Mouse (Mus musculus) c-Kit-positive CD71-negative TER-119-negative erythroid progenitor cells, embryonic 14.5 days (primary cell): ENCODE data around the gene Mrpl19.
A peak's percentile ranks its signal among the peaks of the same experiment; 100 is the strongest.

ENCODE experiments used
- DNase-seq: peaks from one replicate; pipeline ENCODE4 v3.0.0-alpha.2; 2013; ENCODE audit warnings: low read depth

The Mrpl19 gene

DNA sequence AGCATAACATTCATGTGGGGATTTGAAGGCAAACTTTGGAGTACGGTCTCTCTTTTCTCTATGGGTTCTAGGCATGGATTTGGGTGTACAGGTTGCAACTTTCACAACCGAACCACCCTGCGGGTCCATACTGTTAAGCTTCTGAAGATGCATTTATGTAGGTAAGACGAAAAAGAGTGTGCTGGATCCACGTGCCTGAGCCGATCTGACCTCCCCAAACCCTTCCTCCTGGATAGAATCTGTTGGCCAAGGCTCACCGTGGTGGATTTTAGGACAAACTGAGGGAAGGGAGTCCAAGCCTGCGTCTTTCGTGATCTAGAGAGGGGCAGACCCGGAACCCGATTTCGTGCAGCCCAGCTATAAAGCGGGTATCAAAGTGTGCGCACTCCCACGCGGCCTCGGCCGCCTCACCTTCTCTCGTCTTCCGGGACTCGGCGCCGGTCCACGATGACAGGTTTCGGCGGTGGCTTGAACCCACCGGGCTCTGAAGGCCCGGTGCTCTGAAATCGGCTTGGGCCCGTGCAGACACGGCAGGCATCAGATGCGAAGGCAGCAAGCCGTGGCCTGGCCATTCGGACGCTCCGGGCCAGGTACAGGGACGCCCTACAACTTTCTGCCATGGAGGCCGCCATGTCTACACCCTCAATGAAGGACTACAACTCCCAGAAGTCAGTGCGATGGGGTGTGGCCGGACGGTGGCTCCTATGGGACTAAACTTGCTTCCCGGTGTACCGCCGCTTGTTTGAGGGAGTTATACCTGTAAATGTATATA, at the start of gene Mrpl19:
Gene Mrpl19, minus strand, starts transcription at position 663 of the 772 bp plus-strand sequence.
- peak; percentile 80 for DNase-seq

DNA sequence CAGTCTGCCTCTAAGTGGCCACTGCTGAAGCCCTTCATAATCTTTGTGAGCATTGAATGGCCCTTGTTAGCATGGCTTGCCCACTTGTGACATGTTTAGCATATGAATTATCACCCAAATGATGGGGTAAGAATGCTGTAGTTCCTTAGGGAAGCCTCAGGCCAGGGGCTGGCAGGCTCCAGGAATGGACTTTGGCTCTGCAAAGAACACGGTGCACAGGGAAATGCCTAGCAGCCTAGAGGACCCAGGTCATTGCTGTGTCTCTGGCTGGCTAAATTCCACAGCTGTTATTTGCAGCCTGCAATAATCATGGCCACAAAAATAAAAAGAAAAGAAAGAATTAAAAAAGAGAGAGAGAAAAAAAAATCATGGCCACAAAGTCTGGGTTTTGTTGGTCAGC, 46.6 kb upstream of the Mrpl19 start:
- DNase-seq = no peak

DNA sequence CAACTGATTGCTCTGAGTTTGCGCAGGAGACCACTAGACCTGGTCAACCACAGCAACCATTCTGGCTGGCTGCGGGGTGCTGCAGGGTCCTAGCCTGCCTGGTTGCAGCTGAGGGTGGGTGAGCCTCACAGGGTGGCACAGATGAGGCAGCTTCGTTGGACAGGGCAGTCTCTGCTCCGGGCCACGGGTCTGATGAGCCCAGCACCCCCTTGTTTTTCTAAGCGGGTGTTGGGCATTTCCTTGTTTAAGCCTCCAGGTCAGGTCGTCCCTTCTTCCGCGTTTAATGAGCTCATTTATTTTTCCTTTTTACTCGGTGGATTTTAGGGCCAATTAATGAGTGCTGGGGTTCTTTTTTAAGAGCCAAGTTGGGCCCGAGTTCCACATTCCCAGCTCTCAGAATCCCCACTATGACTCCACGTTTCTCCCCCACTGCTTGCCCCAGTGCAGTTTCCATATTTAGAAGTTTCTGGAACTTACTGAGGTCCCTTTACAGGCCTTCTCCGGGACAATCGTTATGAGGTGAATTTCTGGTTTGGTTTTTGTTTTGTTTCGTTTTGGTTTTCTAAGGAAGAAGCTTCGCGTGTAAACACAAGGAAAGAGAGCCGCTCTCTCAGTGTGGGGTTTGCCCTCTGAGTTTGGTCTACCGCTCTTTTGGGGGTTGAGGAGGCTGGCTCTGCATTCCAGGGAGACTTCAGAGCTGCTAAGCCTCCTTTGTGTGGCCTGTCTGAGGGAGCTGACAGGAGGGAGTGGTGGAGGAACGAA, 24.5 kb upstream of the Mrpl19 start:
- DNase-seq = no peak

DNA sequence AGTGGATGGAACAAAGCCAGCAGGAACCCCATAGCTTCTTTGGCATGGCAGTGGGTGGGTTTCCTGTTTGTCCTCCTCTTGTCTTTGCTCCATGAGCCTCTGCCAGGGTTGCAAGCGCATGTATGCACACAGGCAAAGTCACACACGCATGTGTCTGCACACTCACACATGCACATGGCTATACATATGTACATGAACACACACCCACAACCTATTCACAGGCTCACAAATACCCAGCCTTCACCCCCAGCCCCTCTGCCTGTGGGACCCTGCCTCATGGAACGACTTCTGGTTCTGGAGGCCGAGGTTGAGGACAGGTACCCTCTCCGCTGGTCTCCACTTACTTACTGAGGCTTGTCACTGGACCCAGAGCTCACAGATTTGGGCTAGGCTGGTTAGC, 22.6 kb upstream of the Mrpl19 start:
- no peak for DNase-seq

DNA sequence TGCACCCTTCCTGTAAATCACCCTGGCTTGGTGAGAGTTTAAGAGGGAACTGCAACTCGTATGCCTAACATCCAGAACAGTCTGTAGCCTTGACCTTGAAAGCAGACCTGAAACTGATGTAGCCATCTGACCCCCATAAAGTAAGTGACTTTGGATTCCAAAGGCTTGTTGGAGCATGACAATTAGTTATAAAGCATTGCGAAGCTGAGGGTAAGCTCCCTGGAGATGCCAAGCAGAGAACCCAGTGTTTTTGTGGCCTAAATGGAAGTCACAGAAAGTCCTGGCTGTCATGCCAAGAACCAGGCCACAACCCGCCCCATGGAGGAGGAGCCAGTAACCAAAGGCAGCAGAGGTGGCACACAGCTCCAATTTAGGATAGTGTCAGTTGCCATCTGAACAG, 21.8 kb upstream of the Mrpl19 start:
- no peak for DNase-seq

DNA sequence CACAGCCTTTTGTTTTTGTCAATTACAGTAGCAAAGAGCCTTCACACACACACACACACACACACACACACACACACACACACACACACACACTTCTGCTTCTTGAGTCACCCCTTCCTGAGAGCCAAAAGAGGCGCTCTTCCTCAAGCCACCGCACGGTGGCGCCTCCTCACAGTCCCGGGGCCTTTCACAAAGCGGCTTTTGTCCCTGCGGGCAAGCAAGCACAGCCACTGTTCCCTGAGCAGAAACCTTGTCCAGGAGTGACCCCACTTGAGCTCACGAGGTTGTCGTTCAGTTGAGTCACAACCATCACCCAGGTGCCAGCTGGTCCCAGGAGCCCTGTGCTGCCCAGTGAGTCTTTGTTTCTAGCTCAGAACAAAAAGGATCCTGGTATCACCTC, 21.3 kb upstream of the Mrpl19 start:
- peak; percentile 50 for DNase-seq

DNA sequence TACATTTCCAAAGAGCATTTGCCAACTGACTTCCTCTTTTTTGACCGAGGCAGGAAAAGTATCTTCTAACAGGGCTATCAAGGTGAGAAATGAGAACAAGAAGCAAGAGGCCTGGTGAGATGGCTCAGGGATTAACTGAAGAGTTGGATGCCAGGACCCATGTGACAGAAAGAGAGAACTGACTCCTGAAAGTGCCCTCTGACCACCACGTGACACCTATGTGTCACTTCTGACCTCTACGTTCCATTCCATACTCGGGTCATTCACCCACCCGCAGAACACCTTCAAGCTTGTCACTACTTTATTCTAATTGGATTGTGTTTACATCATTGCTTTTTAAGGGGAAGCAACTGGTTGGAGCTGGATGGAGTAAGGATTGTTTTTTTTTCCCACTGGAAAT, 20.8 kb upstream of the Mrpl19 start:
- DNase-seq = no peak

DNA sequence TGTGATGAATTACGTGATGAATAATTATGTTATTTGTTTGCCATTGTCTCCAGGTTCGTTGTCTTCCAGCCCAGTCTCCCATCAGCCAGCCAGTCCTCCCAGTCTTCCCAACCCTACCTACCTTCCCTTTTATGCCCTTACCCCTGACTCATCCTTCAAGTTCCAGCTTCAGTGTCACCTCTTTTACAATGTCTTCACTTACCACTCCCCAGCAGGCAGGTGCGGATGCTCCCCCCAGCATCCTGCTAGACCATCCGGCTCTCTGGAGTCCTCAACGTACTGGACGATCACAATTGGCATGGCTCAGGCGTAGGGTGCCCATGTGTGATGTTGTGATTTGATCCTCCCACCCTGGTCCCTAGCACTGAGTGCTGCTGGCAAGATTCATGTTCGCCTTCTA, 20.4 kb upstream of the Mrpl19 start:
- no peak for DNase-seq

DNA sequence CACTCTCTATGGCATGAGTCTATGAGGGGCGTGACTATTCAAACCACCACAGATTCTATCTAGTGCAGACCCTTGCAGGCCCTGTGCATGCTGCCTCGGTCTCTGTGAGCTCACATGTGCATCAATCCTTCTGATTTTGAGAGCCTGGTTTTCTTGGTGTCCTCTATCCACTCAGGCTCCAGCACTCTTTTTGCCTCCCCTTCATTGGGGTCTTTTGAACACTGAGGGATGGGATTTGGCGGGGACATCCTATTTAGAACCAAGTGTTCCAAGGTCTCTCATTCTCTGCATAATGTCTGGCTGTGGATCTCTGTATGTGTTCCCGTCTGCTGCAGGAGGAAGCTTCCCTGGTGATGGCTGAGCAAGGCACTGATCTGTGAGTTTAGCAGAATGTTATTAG, 13.5 kb upstream of the Mrpl19 start:
- DNase-seq = no peak

DNA sequence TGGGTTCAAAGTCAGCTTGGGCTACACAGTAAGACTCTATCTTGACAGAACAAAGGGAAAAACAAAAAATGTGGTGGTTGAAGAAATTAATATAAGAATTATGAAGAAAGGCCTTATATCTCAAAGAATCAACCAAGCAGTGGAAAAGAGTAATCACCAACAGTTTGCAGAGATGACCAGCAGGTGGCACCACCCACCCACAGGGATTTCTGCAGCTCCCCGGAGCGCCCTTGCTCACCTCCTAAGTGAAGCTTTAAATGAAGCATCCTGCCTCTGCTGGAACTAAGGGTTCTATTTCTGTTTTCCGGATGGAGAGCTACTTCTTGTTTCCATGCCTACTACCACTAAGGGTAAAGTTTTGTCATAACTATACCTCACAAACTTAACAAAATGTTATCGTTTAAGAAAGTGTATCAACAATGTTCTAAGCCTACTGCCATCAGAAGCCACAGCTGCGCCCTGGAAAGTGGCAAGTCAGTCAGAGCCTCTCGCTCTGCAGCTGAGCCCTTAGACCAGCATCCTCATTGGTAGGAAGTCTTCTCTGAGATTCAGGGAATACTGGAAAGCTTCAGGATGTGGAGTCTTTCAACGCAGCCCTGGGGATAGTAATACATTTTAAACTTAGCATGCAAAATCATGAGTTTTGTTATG, 10.3 kb upstream of the Mrpl19 start:
- no peak for DNase-seq

DNA sequence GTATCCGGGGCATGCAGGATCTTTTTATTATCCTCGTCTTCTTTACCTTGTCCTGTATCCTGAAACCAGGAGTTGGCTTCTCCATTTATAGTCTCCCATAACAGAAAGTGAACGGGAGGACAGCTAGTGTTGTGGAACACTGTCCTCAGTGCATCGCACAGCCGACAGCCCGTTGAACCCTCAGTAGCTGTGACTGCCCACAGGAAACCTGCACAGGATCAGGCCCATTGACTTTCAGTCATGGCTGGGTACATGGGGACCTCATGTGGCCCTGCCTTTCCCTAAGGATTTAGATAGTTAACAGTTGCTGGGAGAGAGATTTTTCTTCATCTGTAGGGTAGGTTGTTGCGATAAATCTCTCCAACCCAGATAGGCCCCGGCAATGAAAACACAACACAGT, 6.8 kb upstream of the Mrpl19 start:
- no peak for DNase-seq

DNA sequence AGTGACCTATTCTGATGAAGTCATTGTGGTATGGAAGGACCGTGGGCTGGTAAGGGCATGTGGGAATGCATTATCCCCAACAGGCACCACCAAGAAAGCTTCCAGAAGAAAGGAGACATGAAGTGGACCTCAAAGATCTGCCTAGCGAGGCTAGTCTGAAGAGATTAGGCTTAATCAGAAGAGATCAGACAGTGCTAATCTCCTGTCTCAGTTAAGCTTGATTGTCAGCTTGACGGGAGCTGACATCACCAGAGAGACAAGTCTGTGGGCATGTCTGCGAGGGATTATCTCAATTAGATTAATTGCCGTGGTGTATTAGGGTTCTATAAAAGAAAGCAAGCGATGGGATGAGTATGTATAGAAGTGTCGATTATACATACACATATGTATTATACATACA, 5.4 kb upstream of the Mrpl19 start:
- no peak for DNase-seq

DNA sequence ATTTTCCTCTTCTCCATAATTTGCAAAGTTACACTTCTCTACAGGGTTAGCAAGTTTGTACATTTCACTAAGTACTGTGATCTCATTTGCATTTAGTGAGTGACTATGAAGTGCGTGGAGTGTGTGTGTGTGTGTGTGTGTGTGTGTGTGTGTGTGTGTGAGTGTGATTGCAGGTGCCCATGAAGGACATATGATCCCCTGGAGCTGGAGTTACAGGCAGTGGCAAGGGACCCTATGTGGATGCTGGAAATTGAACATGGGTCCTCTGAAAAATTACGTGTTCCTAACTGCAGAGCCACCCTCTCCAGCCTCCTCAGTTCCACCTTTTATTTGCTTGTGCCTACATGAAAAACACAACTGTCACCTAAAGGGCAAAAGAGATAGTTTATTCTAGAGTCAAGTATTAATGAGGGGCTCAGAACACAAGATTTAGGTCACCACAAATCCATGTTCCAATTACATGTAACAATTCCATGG, 348 bp upstream of the Mrpl19 start:
- DNase-seq = no peak

DNA sequence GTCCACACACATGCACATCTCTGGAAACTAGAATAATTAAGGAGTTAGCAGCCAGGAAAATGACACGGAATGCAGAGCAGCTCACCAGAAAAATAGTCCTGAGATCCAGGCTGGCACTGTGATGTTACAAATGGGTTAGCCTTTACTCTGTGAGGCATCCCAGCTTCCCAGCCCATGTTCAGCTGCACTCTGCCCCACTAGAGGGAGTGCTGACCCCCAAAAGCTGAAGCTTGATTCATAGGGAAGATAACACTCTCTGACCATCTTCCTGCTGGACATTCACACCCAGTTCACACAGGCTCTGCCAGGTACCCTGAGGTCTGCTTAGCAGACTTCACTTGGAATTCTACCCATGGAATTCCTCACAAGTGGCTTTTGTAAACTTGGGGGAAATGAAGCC, 5.5 kb downstream of the Mrpl19 start:
- no peak for DNase-seq

DNA sequence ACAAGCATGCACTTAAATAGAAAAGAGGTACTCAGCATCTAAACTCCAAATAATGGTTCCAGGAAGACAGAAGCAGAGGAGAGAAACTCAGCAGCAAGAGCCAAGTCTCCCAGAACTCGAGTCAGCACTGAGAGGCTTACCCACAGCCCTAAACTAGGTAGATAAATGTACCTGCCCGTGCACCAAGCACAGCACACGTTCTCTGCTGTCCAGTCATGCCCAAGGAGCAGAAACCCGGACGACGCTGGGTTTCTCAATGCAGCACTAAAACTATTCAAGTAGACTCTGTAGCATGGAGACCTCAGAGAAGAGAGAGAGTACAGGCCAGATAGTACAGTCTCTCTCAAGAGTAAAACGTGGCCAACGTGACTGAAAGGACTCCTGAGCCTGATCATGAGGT, 5.9 kb downstream of the Mrpl19 start:
- no peak for DNase-seq

DNA sequence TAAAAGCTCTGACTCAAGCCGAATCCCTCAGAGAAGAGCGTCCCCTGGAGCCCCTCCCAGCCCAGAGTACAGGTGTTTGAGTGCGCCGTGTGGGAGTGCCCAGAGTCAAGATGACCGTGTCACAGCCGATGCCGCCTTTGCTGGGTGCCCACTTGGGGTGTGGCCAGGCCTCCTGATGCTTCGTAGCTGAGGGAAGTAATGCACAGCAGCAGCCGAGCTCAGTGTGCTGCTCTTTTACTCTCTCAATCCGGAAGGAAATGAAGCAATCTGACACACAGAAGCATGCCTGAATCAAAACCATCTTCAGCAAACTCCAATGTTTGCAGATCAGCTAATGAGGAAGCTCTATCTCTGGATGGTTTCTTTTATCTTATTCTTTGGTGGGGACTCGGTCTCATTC, 7.8 kb downstream of the Mrpl19 start:
- DNase-seq = no peak

DNA sequence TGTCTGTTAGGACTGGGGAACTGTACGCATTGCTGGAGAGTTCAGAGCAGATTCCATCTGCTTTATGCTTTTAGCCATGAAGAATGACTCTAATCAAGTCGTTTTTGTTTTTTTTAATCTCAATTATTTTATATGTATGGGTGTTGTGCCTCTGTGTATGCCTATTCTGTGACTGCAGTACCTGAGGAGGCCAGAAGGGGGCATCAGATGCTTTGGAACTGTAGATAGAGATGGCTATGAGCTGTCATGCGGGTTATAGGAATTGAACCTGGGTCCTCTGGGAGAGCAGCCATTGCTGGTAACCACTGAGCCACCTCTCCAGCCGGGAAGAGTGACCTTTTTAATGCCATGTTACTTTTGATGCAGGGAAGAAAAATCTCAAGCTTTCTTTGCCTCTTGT, 9.4 kb downstream of the Mrpl19 start:
- DNase-seq = peak; percentile 33

DNA sequence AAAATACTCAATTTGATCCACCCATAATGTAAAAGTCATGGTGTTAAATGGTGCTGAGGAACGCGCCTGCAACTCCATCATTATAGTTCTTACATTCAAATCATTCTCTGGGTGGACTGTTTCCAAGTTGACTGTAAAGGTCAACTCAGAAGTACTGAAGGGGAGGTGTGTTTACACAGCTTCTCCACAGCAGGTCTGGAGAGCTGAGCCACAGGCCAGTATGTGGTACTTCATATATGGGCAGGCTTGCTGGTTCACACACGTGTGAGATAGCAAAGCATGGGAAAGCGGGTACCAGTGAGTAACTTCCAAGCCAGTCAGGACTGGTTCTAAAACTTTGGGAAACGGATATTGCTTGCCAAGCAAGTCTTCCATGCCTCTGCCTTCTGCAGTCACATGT, 10.6 kb downstream of the Mrpl19 start:
- DNase-seq = no peak

DNA sequence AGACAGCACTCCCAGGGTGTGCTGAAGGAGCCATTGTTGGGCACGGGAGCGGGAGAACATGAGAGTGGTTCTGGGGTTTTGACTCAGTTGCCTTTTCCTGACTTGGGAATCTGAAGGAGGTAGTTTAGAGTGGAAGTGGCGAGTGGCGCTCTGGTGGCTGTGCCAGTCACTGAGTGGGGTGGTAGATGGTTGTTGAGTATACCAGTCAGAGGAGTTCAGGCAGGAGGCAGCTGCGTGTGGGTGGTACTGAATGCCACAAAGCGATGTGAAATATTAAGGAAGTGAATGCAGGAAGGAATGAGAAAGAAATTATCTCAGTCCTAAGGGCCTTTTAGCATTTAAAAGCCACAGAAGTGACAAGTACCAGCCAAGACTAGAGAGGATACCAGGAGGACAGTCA, 18.9 kb downstream of the Mrpl19 start:
- DNase-seq = no peak

DNA sequence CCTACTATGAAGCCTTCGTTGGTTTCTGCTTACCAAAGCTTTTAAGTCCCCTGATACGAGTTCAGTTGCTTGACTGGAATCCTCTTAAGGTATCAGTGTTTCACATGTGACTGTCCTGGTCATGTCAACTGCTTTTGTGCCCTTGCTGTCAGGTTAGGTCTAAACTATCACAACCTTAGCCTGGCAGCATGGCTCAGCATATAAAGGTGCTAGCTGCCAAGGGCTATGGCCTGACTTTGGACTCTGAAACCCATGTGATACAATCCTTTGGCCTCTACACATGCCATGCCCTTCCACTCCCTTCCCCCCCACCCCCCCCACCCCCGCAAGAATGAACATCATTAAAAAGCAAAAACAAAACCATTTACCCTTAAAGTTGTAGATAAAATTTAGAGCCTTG, 21.3 kb downstream of the Mrpl19 start:
- no peak for DNase-seq

DNA sequence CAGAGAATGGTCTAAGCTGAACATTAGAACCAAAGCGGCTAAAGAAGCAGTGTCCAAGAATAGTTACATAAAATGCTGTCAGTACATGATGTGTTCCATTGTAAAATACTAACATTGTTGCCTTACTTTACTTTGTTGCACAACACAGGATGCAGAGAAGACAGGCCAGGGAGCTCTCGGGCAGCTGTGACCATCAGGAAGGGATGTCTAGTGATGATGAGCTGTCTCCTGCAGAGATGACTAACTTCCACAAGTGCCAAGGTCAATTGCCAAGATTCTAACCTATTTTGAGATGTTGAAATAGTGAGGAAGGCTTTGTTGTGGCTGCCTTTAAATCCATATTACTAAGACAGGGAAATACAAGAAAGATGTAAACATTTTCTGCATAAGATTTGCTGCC, 22.5 kb downstream of the Mrpl19 start:
- DNase-seq = no peak

DNA sequence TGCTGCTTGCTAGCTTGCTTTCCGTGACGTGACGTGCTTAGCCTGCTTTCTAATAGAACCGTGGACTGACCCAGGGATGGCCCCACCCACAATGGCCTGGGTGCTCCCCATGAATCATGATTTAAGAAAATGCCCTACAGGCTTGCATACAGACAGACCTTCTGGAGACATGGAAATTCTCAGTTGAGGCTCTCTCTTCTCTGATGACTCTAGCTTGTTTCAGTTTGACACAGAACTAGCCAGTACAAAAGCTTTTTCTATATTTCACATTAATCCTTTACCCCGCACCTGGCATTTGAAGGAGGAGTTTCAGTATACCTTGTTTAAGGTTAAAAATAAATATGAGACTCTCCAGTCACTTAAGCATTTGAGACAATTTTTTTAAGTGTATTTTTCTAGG, 24.0 kb downstream of the Mrpl19 start:
- no peak for DNase-seq

DNA sequence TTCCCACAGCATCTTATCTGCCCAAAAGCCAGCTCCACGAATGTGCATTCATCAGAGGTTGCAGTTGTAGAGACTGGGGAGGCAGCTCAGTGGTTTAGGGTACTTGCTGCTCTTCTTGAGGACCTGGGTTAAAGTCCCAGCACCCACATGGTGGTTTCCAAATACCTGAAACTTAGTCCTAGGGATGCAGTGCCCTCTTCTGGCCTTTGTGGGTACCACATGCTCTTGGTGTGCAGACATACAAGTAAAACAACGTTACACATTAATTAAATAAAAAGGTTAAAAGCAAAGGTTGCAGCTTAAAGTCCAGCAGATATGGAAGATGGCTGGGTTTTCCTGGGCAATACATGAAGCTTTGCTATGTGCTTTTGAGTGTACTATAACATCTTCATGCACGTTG, 32.5 kb downstream of the Mrpl19 start:
- no peak for DNase-seq
